Mouse (Mus musculus): ENCODE measurements around the gene Gm11549. TPM values are rescaled to one million over a fixed set of nuclear protein-coding genes. Genes with fewer than 3 reads are reported as not detected.

Gene Gm11549
- polyA plus RNA-seq, 1 experiment = not detected

- Histone ChIP-seq H3K27me3 (ENCODE audit: control insufficient read depth, insufficient read depth, insufficient read length) (no peaks in the 10 kb centered on the region), H3ac (ENCODE audit: control insufficient read depth, insufficient read length) (no peak overlapping the region), H3K79me2 (ENCODE audit: control insufficient read depth, insufficient read depth) (peaks cover 74% of the 10 kb centered on the region), H3K36me3 (ENCODE audit: control insufficient read depth, insufficient read depth) (peaks cover 12% of the 10 kb centered on the region), H3K4me2 (ENCODE audit: low read depth) (peak overlapping the region; percentile 55), H3K4me3 (no peak overlapping the region)
- TF ChIP-seq TCF12 (IDR thresholded peaks at IDR 0.05; ENCODE audit: insufficient read depth, poor library complexity, severe bottlenecking) (no peak), MYOD1 (IDR thresholded peaks at IDR 0.05; ENCODE audit: control insufficient read depth in 1 of 3, insufficient read length in 2 of 3, low read depth in 2 of 3) (peak in 2 of 3 experiments; percentile 8 to 23)
Observed at GRCm38 (mm10) chr3:36468871-36469270, 52.7 kb downstream of the Gm11549 start.

- Histone ChIP-seq H3K79me2 (ENCODE audit: control insufficient read depth, insufficient read depth) (peaks cover 62% of the 10 kb centered on the region), H3ac (ENCODE audit: control insufficient read depth, insufficient read length) (no peak overlapping the region), H3K4me2 (ENCODE audit: low read depth) (peak overlapping the region; percentile 82), H3K36me3 (ENCODE audit: control insufficient read depth, insufficient read depth) (peaks cover 23% of the 10 kb centered on the region), H3K27me3 (ENCODE audit: control insufficient read depth, insufficient read depth, insufficient read length) (no peaks in the 10 kb centered on the region), H3K4me3 (no peak overlapping the region)
- TF ChIP-seq MYOD1 (IDR thresholded peaks at IDR 0.05; ENCODE audit: control insufficient read depth in 1 of 3, insufficient read length in 2 of 3, low read depth in 2 of 3) = peak in 1 of 3 experiments; percentile 30
- TF ChIP-seq POLR2A (IDR thresholded peaks at IDR 0.05; ENCODE audit: insufficient read length, low read depth) = peak; percentile 18
- peak; percentile 95 for TF ChIP-seq MAX (IDR thresholded peaks at IDR 0.05; ENCODE audit: low read depth)
- no peak for TF ChIP-seq POLR2AphosphoS2 (IDR thresholded peaks at IDR 0.05; ENCODE audit: insufficient read length, low read depth)
- no peak for TF ChIP-seq TCF3 (IDR thresholded peaks at IDR 0.05; ENCODE audit: insufficient read length, low read depth)
- peak; percentile 60; the same call in 1 of the 2 replicates for TF ChIP-seq CEBPB (IDR thresholded peaks at IDR 0.05; ENCODE audit: insufficient read depth, poor library complexity, severe bottlenecking)
- peak; percentile 95 for TF ChIP-seq USF1 (IDR thresholded peaks at IDR 0.05; ENCODE audit: low read depth)
- no peak for TF ChIP-seq MYOG (IDR thresholded peaks at IDR 0.05; ENCODE audit: control insufficient read depth in 1 of 3, insufficient read depth in 1 of 3, insufficient read length in 2 of 3, low read depth in 2 of 3)
- TF ChIP-seq SRF (IDR thresholded peaks at IDR 0.05; ENCODE audit: control insufficient read depth, insufficient read length, low read depth) = peak; percentile 78
Observed at GRCm38 (mm10) chr3:36467632-36468031, 54.0 kb downstream of the Gm11549 start.

GRCm38 (mm10) chr3:36465538-36465937 is 56.1 kb downstream of the Gm11549 start:
- peaks cover 41% of the 10 kb centered on the region for H3K36me3 ChIP-seq (ENCODE audit: control insufficient read depth, insufficient read depth)
- H3K4me3 ChIP-seq = no peak overlapping the region
- H3ac ChIP-seq (ENCODE audit: control insufficient read depth, insufficient read length) = no peak overlapping the region

More at GRCm38 (mm10) chr3:36465538-36465937, 56.1 kb downstream of the Gm11549 start:
- Histone ChIP-seq H3K79me2 (ENCODE audit: control insufficient read depth, insufficient read depth) (peaks cover 41% of the 10 kb centered on the region), H3K4me2 (ENCODE audit: low read depth) (no peak overlapping the region), H3K27me3 (ENCODE audit: control insufficient read depth, insufficient read depth, insufficient read length) (no peaks in the 10 kb centered on the region)
- TF ChIP-seq MYOG (IDR thresholded peaks at IDR 0.05; ENCODE audit: control insufficient read depth in 1 of 3, insufficient read depth in 1 of 3, insufficient read length in 2 of 3, low read depth in 2 of 3) (no peak), REST (IDR thresholded peaks at IDR 0.05; ENCODE audit: insufficient read depth, insufficient read length) (no peak), TCF12 (IDR thresholded peaks at IDR 0.05; ENCODE audit: insufficient read depth, poor library complexity, severe bottlenecking) (no peak), MAX (IDR thresholded peaks at IDR 0.05; ENCODE audit: low read depth) (no peak), MYOD1 (IDR thresholded peaks at IDR 0.05; ENCODE audit: control insufficient read depth in 1 of 3, insufficient read length in 2 of 3, low read depth in 2 of 3) (no peak), USF1 (IDR thresholded peaks at IDR 0.05; ENCODE audit: low read depth) (no peak), TCF3 (IDR thresholded peaks at IDR 0.05; ENCODE audit: insufficient read length, low read depth) (no peak), POLR2A (IDR thresholded peaks at IDR 0.05; ENCODE audit: insufficient read length, low read depth) (no peak), E2F4 (IDR thresholded peaks at IDR 0.05; ENCODE audit: insufficient read depth) (no peak), SRF (IDR thresholded peaks at IDR 0.05; ENCODE audit: control insufficient read depth, insufficient read length, low read depth) (no peak), CEBPB (IDR thresholded peaks at IDR 0.05; ENCODE audit: insufficient read depth, poor library complexity, severe bottlenecking) (no peak), POLR2AphosphoS2 (IDR thresholded peaks at IDR 0.05; ENCODE audit: insufficient read length, low read depth) (no peak)

Other genes with a start within 250 kb of the Gm11549 start
- gene Anxa5, start 45.9 kb downstream of the Gm11549 start, polyA plus RNA-seq (2012; fragmentation: generic; extraction: Trizol) = 313 TPM
- gene 1810062G17Rik, start 45.9 kb downstream of the Gm11549 start, polyA plus RNA-seq (2012; fragmentation: generic; extraction: Trizol) = 0.46 TPM
- gene Exosc9, start 30.8 kb upstream of the Gm11549 start, polyA plus RNA-seq (2012; fragmentation: generic; extraction: Trizol) = 12.1 TPM
- gene Ccna2, start 50.3 kb upstream of the Gm11549 start, polyA plus RNA-seq (2012; fragmentation: generic; extraction: Trizol) = 29.0 TPM
- gene Bbs7, start 91.7 kb upstream of the Gm11549 start, polyA plus RNA-seq (2012; fragmentation: generic; extraction: Trizol) = 2.8 TPM
- gene Trpc3, start 168.4 kb upstream of the Gm11549 start, polyA plus RNA-seq (2012; fragmentation: generic; extraction: Trizol) = not detected

All from myocyte (in vitro differentiated cells).